Mouse (Mus musculus): ENCODE data around the gene Afap1l2.
A peak's percentile ranks its signal among the peaks of the same experiment; 100 is the strongest.

Afap1l2 gene

DNA sequence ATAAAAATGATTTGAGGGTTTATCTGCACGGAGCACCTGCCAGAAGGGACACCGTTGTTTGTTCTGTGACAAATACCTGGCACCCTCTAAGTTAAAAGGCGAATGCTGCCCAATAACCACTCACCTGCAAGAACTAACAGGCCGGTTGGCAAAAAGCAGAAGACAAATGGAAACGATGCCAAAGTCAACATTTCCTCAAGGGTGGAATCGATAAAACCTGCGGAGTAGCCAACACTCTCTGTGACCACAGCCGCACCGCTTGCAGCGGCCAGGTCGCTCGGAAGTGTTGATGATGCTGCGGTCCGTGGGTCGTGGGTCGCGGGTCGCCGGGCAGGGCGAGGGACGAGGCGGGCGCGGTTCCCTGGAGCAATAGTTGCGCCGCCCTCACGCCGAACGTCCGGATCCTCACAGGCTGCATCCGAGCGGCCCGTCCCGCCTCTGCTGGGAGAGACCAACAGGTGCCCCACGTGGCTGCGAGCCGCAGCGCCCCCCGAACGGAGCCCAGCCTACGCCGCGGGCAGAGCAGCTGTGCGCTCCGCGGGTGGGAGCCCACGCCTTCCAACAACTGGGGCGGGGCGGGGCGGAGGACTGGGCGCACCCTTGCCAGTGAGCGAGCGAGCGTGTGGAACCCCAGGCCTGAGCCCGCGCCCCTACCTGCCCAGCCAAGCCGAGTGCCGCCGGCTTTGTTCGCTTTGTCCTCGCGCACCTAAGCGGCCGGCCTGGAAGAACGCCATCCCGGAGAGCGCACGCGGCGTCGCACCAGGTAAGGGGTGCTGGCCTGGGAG lies 134.0 kb downstream of the Afap1l2 start, which contains the start of gene Vwa2:
Vwa2 (plus strand) TSS at position 434 of the 785 bp plus-strand sequence.
- DNase-seq: peak; percentile 30 to 54

DNA sequence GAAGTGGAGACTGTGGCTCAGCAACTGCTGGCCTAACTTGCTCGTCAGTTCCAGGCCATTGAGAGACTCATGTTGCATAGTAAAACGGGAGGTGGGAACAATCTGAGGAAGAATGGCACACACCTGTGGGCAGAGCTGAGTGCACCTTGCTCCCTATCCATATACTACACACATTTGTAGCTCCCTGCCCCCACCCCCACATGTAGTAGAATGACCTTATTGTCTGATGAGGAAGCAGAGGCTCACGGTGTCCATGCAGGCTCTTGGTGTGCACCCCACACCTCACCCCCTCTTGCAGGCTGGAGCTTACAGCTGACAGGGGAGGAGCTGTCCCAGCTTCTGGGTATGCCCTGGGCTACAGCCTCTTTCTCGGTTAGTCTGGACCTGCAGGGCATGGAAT lies 140.3 kb downstream of the Afap1l2 start:
- peak in 1 of 2 experiments; percentile 10 for DNase-seq
